ENCODE assay signal across 13 mouse cellular contexts in the genomic region with DNA sequence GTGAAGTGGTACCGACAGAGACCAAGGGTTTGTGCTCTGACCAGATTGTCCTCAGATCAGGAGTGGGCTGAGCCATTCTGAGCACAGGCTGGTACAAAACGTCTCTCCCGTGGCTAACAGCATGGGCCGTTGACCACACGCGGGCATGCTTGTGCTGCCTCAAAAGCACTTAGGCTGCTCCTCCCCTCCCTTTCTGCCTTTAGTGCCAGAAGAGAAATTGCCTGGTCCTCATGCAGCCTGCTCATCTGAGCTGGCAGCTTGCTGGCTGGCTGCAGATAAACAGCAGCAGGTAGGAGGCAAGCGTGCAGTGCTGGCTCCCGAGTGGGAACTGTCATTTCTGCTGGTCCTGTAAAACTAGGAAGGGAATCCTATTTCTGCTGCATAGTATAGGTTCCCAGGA.
A peak's percentile ranks its signal among the peaks of the same experiment; 100 is the strongest.
DNase-seq lines count a peak whose midpoint lies in the region; ATAC-seq and TF ChIP-seq lines count a peak whose summit lies in the region.
"Had no signal": no experiment of that assay in that cellular context is flagged by ENCODE, and none has a peak within 500 bp of the region (broad histone marks: within the 10 kb centered on the region; RNA-seq: fewer than 3 reads in every experiment).

No protein-coding gene starts in this region.

- no peak for TF ChIP-seq POLR2A in brain, embryonic 14.5 days (IDR thresholded peaks at IDR 0.05; ENCODE audit: borderline replicate concordance, extremely low read depth, insufficient read depth, insufficient read length, poor library complexity, severe bottlenecking)

- ATAC-seq in hindbrain, embryonic 13.5 days (ENCODE audit: low FRiP score) = peak; percentile 36; the same call in 1 of the 2 replicates
- no peak for ATAC-seq in hindbrain, embryonic 12.5 days (ENCODE audit: low FRiP score)
- ATAC-seq in forebrain, embryonic 16.5 days = peak; percentile 52
- ATAC-seq in erythroid progenitor cell, adult 5-6 weeks (replicated peaks; ENCODE audit: low FRiP score, poor library complexity, severe bottlenecking) = no peak
- ATAC-seq: CD4-positive, CD25-positive, alpha-beta regulatory T cell, adult 4 months had no signal

- no peak overlapping the region for H3K4me3 ChIP-seq in hindbrain, embryonic 13.5 days
- H3K4me3 ChIP-seq in hindbrain, embryonic 12.5 days = no peak overlapping the region
- no peak overlapping the region for H3K4me3 ChIP-seq in forebrain, embryonic 16.5 days (replicated peaks; ENCODE audit: low read length)
- H3K4me3 ChIP-seq: liver, embryonic 15.5 days had no signal

- H3K27me3 ChIP-seq in hindbrain, embryonic 13.5 days = peaks cover 21% of the 10 kb centered on the region
- H3K27me3 ChIP-seq in hindbrain, embryonic 12.5 days = peaks cover 28% of the 10 kb centered on the region; the same call in 1 of the 2 replicates
- H3K27me3 ChIP-seq in forebrain, embryonic 16.5 days (replicated peaks; ENCODE audit: control insufficient read depth, insufficient read depth, low read length) = no peaks in the 10 kb centered on the region
- H3K27me3 ChIP-seq: liver, embryonic 15.5 days had no signal

- WGBS in hindbrain, embryonic 13.5 days = 40% methylated on average over 8 of the region's 8 CpGs
- WGBS in hindbrain, embryonic 12.5 days = 60% methylated on average over 8 of the region's 8 CpGs
- 31% methylated on average over 8 of the region's 8 CpGs for WGBS in forebrain, embryonic 16.5 days

- peak overlapping the region; percentile 35; the same call in 1 of the 2 replicates for H3K27ac ChIP-seq in hindbrain, embryonic 13.5 days
- H3K27ac ChIP-seq in hindbrain, embryonic 12.5 days = no peak overlapping the region
- 0 out of 2 replicates have a peak overlapping the region, but pooled peaks have one; percentile 14 for H3K27ac ChIP-seq in forebrain, embryonic 16.5 days (ENCODE audit: low read length)
- H3K27ac ChIP-seq: liver, embryonic 15.5 days; stomach, postnatal 0 days had no signal

- DNase-seq in brain, embryonic 14.5 days (ENCODE audit: low read depth) = peak; percentile 84
- peak; percentile 19 to 33 for DNase-seq in left cerebral cortex, postnatal 36 days (ENCODE audit: low spot score in 2 of 2)
- no peak for DNase-seq in lung, postnatal 4 days
- DNase-seq in heart, postnatal 25 days (ENCODE audit: low spot score) = no peak
- DNase-seq: gastrocnemius, postnatal 14 days; kidney, adult 11 months had no signal

- intact Hi-C loops in left cerebral cortex, postnatal 36 days (cut with DNase I) = no loop called here
- intact Hi-C loops in heart, postnatal 25 days (cut with DNase I) = no loop called here

- H3K9ac ChIP-seq in hindbrain, embryonic 13.5 days = no peak overlapping the region
- no peak overlapping the region for H3K9ac ChIP-seq in hindbrain, embryonic 12.5 days
- no peak overlapping the region for H3K9ac ChIP-seq in forebrain, embryonic 16.5 days (replicated peaks; ENCODE audit: low read depth, low read length)
- H3K9ac ChIP-seq: liver, embryonic 15.5 days had no signal

- H3K9me3 ChIP-seq in hindbrain, embryonic 13.5 days = no peaks in the 10 kb centered on the region
- no peaks in the 10 kb centered on the region for H3K9me3 ChIP-seq in hindbrain, embryonic 12.5 days (replicated peaks)
- no peaks in the 10 kb centered on the region for H3K9me3 ChIP-seq in forebrain, embryonic 16.5 days (ENCODE audit: control insufficient read depth, low read length)
- H3K9me3 ChIP-seq: liver, embryonic 15.5 days had no signal

- H3K4me2 ChIP-seq in hindbrain, embryonic 13.5 days = no peak overlapping the region
- no peak overlapping the region for H3K4me2 ChIP-seq in hindbrain, embryonic 12.5 days (replicated peaks)
- no peak overlapping the region for H3K4me2 ChIP-seq in forebrain, embryonic 16.5 days (ENCODE audit: low read length)
- H3K4me2 ChIP-seq: liver, embryonic 15.5 days had no signal

- no peaks in the 10 kb centered on the region for H3K36me3 ChIP-seq in hindbrain, embryonic 13.5 days
- no peaks in the 10 kb centered on the region for H3K36me3 ChIP-seq in hindbrain, embryonic 12.5 days
- no peaks in the 10 kb centered on the region for H3K36me3 ChIP-seq in forebrain, embryonic 16.5 days (ENCODE audit: control insufficient read depth, insufficient read depth)
- H3K36me3 ChIP-seq: liver, embryonic 15.5 days had no signal

- peaks cover 29% of the 10 kb centered on the region for H3K4me1 ChIP-seq in hindbrain, embryonic 13.5 days (replicated peaks)
- H3K4me1 ChIP-seq in hindbrain, embryonic 12.5 days = peaks cover 13% of the 10 kb centered on the region
- peaks cover 13% of the 10 kb centered on the region for H3K4me1 ChIP-seq in forebrain, embryonic 16.5 days (replicated peaks; ENCODE audit: control insufficient read depth, insufficient read depth, low read length)
- H3K4me1 ChIP-seq: liver, embryonic 15.5 days had no signal

- TF ChIP-seq CTCF in brain, embryonic 14.5 days (IDR thresholded peaks at IDR 0.05; ENCODE audit: borderline replicate concordance, extremely low read depth, insufficient read depth, insufficient read length) = no peak

Comparison
In these comparisons a context has a peak if more than half of its experiments do, and no peak if none do; other contexts are left out.
1. ATAC-seq: peak in hindbrain, embryonic 13.5 days (single experiment) and forebrain, embryonic 16.5 days (single experiment); none in hindbrain, embryonic 12.5 days (single experiment) and erythroid progenitor cell, adult 5-6 weeks (single experiment).
2. DNase-seq: peak in brain, embryonic 14.5 days (single experiment) and left cerebral cortex, postnatal 36 days (2 of 2); none in lung, postnatal 4 days (0 of 2) and heart, postnatal 25 days (single experiment).